Mouse (Mus musculus) thymus, postnatal 0 days (tissue): ENCODE measurements at regions not wholly inside any gene's neighbourhood (a gene's known extent, or its start where the extent isn't known, plus 50 kb on each side); places are given as distances from the start of the nearest gene placed in this dataset.

Experiments used
- DNase-seq: peaks from one replicate; pipeline ENCODE4 v3.0.0-alpha.2; 2015; ENCODE audit warnings: low spot score

GRCm38 (mm10) chr13:73141302-73141701 lies 119.0 kb upstream of the Irx4 start:
- DNase-seq = no peak

DNA sequence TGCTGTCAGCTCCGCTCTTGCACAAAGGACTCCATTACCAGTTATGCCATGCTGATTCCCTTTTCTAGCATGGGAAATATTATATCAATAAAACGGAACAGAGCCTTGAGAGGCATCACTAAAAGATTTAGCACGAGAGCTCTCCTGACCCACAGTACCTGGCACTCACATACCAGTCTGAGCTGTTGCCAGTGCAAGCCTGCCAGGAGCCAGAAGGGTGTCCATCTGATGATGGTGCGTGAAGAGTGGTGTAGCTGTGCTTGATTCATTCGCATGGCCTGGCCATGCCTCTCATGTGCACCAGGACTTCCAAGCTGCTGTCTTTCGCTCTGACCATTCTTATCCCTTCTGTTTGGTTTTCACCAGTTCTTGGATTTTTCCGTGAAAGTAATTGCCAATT lies 102.3 kb upstream of the Irx4 start:
- DNase-seq = no peak

DNA sequence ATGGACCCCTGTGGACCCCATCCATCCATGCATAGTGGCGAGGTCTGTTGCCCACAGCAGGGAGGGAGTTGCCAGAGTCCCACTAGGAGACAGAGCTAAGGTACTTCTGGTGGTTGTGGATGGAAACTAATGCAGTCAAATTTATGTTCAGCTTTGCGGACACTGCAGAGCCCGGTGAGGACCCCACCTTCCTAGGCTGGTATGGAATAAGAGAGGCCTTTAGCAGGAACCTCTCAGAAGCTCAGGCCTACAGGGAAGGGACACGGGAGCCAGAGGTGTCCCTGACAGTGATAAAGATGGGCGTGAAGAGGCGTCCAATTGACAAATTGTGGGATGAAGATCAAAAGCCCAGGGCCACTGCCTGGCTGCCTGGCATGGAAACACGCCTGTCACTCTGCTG lies 100.8 kb upstream of the Irx4 start:
- DNase-seq = no peak

GRCm38 (mm10) chr13:73159865-73160264 lies 100.4 kb upstream of the Irx4 start:
- DNase-seq = no peak

DNA sequence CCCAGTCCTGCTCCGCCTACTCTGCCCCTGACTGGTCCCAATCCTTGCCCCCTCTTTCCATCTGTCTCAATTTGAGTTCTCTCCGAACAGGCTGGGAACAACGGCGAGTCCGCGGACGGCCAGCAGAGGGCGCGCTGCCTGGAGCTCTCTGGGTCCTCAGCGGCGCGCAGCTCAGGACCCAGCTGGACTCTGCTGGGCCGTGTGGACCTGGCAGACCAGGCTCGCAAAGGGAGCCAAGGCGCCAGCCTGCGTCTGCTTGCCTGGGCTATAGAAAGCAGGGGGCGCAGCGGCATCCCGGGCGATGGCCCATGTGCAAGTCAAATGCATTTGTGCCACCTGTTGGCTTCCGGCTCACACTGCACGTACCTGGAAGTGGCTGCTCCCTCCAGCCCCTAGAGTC lies 100.0 kb upstream of the Irx4 start:
- peak; percentile 50 for DNase-seq

GRCm38 (mm10) chr13:73170301-73170700 lies 90.0 kb upstream of the Irx4 start:
- DNase-seq = no peak

- DNase-seq = no peak
Measured at GRCm38 (mm10) chr13:73207931-73208448, 52.3 kb upstream of the Irx4 start.
